Mouse (Mus musculus): Measurements from ENCODE around the gene Zfp385c. TPM values are rescaled to one million over a fixed set of nuclear protein-coding genes. Genes with fewer than 3 reads are reported as not detected.

Gene Zfp385c
- total and polyA plus RNA-seq, 2 experiments from 2014 or later, result 0.53 to 2.5 TPM

DNA sequence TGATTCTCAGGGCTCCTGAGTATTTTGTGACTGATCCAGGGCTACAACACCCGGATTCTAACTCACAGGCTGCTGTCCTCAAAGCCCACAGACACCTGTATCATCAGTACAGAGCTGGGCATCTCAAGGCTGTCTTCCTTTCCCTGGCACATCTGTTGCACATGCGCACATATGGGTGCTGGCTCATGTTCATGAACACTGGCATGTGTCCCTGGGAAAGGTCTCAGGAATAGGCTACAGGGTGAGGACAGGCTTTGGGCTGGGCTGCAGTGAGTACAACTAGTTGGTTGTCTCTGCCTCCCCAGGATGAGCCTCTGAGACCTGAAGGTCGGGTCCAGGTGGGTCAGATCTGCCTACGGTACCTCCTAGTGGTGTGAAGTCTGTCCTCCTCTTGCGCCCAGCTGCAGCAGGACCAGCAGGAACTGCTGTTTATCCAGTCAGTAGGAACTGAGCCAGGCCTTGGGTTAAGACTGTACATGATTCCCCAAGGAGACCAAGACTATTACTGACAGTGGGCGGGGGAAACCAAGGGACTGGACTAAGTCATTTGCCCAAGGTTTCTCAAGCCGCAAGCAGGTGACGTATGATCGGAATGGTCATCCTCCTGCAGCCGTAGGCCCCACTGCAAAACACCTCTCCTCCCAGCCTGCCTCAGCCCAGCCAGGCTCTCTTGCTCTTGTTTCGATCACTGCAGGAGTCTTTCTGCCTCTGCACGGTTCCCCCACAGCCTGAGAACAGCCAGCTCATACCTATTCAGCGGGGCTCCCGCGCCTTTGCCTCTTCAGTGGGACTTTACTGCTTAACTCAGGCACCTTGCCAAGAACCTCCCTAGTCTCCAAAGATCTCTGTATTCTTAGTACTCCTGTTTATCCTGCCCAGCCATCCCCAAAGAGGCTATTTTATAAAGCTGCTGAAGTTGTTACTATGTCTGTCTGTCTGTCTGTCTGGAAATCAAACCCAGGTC is 48.4 kb downstream of the Zfp385c start:
- WGBS, result 58% methylated on average over 15 of the region's 15 CpGs
- DNase-seq (ENCODE audit: low spot score) (no peak), ATAC-seq (ENCODE audit: low FRiP score) (no peak)
- no peaks in the 10 kb centered on the region; the same call in 1 of the 2 replicates for H3K4me1 ChIP-seq (ENCODE audit: insufficient read depth, low read length)
- H3K27me3 ChIP-seq (ENCODE audit: insufficient read depth, low read length), result no peaks in the 10 kb centered on the region
- H3K36me3 ChIP-seq (ENCODE audit: insufficient read depth, low read length), result no peaks in the 10 kb centered on the region
- no peaks in the 10 kb centered on the region for H3K9me3 ChIP-seq (ENCODE audit: low read length)
- TF ChIP-seq CTCF (IDR thresholded peaks at IDR 0.05), result no peak
- H3K9ac ChIP-seq (replicated peaks; ENCODE audit: low read length, poor library complexity, severe bottlenecking), result no peak overlapping the region
- H3K4me3 ChIP-seq (ENCODE audit: low read depth, low read length), result no peak overlapping the region
- H3K4me2 ChIP-seq (ENCODE audit: low read depth, low read length, poor library complexity, severe bottlenecking), result no peak overlapping the region
- H3K27ac ChIP-seq (ENCODE audit: low read depth, low read length), result no peak overlapping the region

DNA sequence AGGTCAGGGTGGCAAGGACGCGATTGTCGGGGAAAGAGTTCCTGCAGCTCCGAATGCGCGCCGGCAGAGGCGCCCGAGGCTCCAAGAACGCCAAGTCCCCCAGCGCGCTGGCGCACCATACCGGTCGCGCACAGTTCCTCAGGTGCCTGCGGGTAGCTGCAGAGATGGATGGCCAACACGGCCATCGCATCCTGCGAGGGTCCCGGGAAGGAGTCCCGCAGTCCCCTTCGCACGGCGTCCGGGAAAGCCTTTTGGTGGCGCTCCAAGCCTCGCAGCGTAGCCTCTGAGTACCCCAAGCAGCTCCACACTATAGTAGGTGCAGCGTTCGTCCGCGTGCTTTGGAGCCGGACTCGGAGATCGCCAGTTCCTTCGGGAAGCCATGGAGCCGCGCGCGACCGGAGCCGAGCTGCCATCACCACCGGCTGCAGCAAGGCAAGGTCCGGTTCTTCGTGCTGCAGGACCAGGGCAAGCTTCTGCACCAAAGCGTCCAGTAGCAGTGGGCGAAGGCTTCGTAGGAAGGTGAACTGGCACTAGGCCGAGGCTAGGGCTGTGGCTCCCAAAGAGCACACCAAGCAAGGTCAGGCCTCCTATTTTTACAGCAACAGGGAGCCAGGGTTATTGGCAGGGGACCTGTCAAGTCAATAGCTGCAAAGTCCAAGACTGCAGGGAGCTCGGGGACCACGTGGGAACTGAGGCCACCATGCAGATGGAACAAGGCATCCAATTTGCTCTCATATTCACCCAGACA is 51.9 kb downstream of the Zfp385c start:
- ATAC-seq (ENCODE audit: low FRiP score), result no peak
- DNase-seq (ENCODE audit: low spot score), result peak; percentile 76
- no peaks in the 10 kb centered on the region for H3K9me3 ChIP-seq (ENCODE audit: low read length)
- TF ChIP-seq CTCF (IDR thresholded peaks at IDR 0.05), result peak; percentile 71
- peak overlapping the region; percentile 41 for H3K4me3 ChIP-seq (ENCODE audit: low read depth, low read length)
- H3K4me1 ChIP-seq (ENCODE audit: insufficient read depth, low read length), result no peaks in the 10 kb centered on the region; the same call in 1 of the 2 replicates
- no peaks in the 10 kb centered on the region for H3K36me3 ChIP-seq (ENCODE audit: insufficient read depth, low read length)
- H3K27me3 ChIP-seq (ENCODE audit: insufficient read depth, low read length), result no peaks in the 10 kb centered on the region
- H3K9ac ChIP-seq (replicated peaks; ENCODE audit: low read length, poor library complexity, severe bottlenecking), result peak overlapping the region; percentile 63
- H3K27ac ChIP-seq (ENCODE audit: low read depth, low read length), result peak overlapping the region; percentile 51; the same call in 1 of the 2 replicates
- 7% methylated on average over 51 of the region's 52 CpGs for WGBS
- H3K4me2 ChIP-seq (ENCODE audit: low read depth, low read length, poor library complexity, severe bottlenecking), result peak overlapping the region; percentile 71

DNA sequence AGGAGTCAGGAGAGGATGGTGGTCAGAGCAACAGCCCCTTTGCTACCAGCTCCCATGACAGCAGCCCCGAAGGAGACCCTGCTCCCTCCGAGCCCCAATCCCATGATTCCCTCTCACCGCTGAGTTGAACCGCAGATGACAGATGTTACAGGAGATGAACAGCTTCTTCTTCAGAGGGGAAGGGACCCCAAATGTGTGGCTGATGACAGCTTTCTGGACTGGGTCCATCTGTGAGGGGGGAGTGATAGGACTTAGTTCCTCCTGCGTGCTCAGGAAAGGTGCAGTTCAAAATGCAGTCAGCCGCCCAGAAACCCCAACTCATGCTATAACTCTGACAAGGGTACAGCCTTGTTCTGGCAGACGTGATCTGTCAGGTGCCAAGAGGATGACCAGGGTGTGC is 57.7 kb downstream of the Zfp385c start:
- 74% methylated on average over 7 of the region's 7 CpGs for WGBS
- DNase-seq (ENCODE audit: low spot score), result no peak

GRCm38 (mm10) chr11:100628862-100629352 is 63.3 kb downstream of the Zfp385c start:
- no peak overlapping the region for H3K4me2 ChIP-seq (ENCODE audit: low read depth, low read length, poor library complexity, severe bottlenecking)
- no peaks in the 10 kb centered on the region; the same call in 1 of the 2 replicates for H3K4me1 ChIP-seq (ENCODE audit: insufficient read depth, low read length)
- no peak overlapping the region for H3K27ac ChIP-seq (ENCODE audit: low read depth, low read length)
- H3K27me3 ChIP-seq (ENCODE audit: insufficient read depth, low read length), result no peaks in the 10 kb centered on the region
- H3K4me3 ChIP-seq (ENCODE audit: low read depth, low read length), result no peak overlapping the region
- no peaks in the 10 kb centered on the region for H3K9me3 ChIP-seq (ENCODE audit: low read length)
- peaks cover 13% of the 10 kb centered on the region for H3K36me3 ChIP-seq (ENCODE audit: insufficient read depth, low read length)
- DNase-seq (ENCODE audit: low spot score), result peak; percentile 68
- ATAC-seq (ENCODE audit: low FRiP score), result no peak
- H3K9ac ChIP-seq (replicated peaks; ENCODE audit: low read length, poor library complexity, severe bottlenecking), result 0 out of 2 replicates have a peak overlapping the region, but pooled peaks have one; percentile 39
- TF ChIP-seq CTCF (IDR thresholded peaks at IDR 0.05), result no peak
- WGBS, result 43% methylated on average over 13 of the region's 13 CpGs

More for the DNA sequence above, 57.7 kb downstream of the Zfp385c start:
- H3K27me3 ChIP-seq (ENCODE audit: insufficient read depth, low read length), result no peaks in the 10 kb centered on the region
- no peak overlapping the region for H3K27ac ChIP-seq (ENCODE audit: low read depth, low read length)
- no peak for TF ChIP-seq CTCF (IDR thresholded peaks at IDR 0.05)
- H3K4me1 ChIP-seq (ENCODE audit: insufficient read depth, low read length), result no peaks in the 10 kb centered on the region
- H3K4me3 ChIP-seq (ENCODE audit: low read depth, low read length), result no peak overlapping the region
- no peaks in the 10 kb centered on the region for H3K36me3 ChIP-seq (ENCODE audit: insufficient read depth, low read length)
- no peak overlapping the region for H3K4me2 ChIP-seq (ENCODE audit: low read depth, low read length, poor library complexity, severe bottlenecking)
- no peak overlapping the region for H3K9ac ChIP-seq (replicated peaks; ENCODE audit: low read length, poor library complexity, severe bottlenecking)
- ATAC-seq (ENCODE audit: low FRiP score), result no peak
- no peaks in the 10 kb centered on the region for H3K9me3 ChIP-seq (ENCODE audit: low read length)

GRCm38 (mm10) chr11:100628056-100628455 is 64.2 kb downstream of the Zfp385c start:
- Histone ChIP-seq H3K27me3 (ENCODE audit: insufficient read depth, low read length) (no peaks in the 10 kb centered on the region), H3K4me3 (ENCODE audit: low read depth, low read length) (no peak overlapping the region), H3K9me3 (ENCODE audit: low read length) (no peaks in the 10 kb centered on the region), H3K27ac (ENCODE audit: low read depth, low read length) (no peak overlapping the region), H3K9ac (replicated peaks; ENCODE audit: low read length, poor library complexity, severe bottlenecking) (no peak overlapping the region), H3K36me3 (ENCODE audit: insufficient read depth, low read length) (peaks cover 13% of the 10 kb centered on the region), H3K4me2 (ENCODE audit: low read depth, low read length, poor library complexity, severe bottlenecking) (no peak overlapping the region), H3K4me1 (ENCODE audit: insufficient read depth, low read length) (no peaks in the 10 kb centered on the region; the same call in 1 of the 2 replicates)
- WGBS, result 93% methylated on average over 5 of the region's 5 CpGs
- ATAC-seq (ENCODE audit: low FRiP score) (no peak), DNase-seq (ENCODE audit: low spot score) (no peak)
- TF ChIP-seq CTCF (IDR thresholded peaks at IDR 0.05), result no peak

Measured in midbrain, postnatal 0 days (tissue).